Mouse (Mus musculus): ENCODE measurements around the gene Nos1ap.
A peak's percentile ranks its signal among the peaks of the same experiment; 100 is the strongest.

Gene Nos1ap

DNA sequence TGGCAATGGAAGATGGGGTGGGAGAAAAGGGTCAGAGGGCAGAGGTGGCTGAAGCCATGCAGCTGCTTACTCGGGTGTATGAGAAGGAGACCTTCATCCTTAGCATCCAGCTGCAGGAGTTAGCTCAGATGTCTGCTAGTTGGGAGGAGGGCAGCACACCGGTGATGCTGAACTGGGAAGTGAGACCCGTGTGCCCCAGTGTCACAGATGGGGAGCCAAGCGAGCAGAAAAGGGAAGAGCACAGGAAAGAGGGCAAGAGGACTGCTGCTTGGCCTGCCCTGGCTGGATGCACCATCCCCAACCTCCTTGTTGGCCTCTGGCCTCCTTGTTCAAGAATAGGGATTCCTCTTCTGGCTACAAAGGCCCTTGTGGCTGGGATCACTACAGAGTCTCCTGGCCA, 290.2 kb downstream of the Nos1ap start:
- DNase-seq (ENCODE audit: low read depth, low spot score): no peak

DNA sequence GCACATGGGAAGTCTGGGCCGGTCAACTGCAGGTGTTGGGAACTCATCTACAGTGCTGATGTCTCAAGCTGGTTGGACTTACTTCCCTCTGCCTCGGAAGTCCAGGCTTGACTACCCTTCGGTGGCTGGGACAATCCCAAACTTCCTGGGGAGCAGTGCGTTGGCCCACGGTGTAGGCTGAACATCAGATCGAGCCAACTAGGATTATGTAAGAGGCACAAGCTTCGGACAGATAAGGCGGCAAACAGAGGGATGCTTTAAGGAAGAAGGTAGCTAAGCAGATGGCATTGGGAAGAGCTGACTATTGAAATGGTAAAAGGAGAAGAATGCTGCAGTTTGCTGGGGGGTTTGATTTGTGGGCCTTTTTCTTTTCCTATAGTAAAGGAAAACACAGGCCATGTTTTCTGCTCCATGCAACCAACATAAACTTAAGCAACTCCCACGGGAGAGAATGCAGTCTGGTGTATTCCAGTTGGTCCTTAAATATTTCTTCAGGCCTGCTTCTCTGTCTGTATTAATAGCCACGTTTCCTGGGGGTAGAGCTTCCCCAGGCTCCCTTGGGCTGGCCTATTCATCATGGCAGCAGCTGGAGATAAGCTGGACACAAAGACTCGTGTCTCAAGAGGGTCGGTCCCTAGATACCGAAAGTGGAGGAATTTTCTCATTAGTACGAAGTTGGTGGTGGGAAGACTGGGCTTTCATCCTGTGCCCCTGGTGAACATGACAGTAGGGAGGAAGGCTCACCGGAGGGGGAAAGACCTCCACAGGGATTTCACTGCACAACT, 294.7 kb downstream of the Nos1ap start:
- no peak for DNase-seq (ENCODE audit: low read depth, low spot score)

DNA sequence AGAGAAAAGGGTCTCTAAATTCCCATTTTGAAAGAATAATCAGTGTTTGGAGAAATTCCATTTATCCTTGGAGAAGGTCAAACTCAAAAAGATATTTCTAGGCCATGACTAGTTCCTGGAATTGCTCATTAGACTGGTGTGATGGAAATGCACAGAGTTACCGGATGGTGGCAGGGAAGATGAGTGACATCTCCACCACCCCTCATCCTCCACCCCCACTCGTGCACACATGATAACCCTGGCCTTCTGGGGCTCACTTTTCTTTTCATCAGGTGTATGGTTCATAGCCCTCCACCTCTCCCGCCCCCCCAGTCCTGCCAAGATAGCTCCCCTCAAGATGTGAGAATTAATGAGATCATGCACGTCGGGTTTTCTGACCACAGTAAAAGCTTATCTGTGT, 296.4 kb downstream of the Nos1ap start:
- DNase-seq (ENCODE audit: low read depth, low spot score): no peak

DNA sequence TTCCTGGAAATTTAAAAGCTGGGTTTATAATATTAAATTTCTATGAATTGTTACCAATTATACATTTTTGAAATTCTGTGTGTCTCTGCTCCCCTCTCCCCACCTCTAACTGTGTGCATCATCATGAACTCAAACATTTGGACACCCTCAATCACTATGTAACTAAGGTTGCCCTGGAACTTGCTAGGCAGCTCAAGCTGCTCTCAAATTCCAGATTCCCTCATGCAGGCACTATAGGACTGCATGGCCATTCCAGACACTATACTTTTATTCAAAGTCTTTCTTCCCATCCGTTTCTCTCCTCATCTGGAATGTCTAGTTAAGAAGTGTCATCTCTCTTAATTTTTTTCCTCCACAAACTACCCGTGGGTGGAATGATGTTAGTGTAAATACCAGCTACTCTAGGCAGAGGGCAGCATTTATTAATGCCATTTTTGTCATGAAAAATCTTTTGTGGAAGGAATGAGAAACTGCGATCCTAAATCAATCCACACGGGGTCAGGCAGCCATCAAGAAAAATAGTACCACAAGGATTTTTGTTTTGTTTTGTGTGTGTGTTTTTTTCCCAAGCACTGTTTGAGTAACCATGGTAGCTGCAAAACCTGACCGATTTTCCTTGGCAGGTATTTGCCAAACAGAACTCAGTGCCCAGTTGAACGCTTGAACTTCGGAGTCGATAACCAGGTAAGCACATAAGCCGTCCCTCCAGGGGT, 297.3 kb downstream of the Nos1ap start:
- DNase-seq (ENCODE audit: low read depth, low spot score): no peak

DNA sequence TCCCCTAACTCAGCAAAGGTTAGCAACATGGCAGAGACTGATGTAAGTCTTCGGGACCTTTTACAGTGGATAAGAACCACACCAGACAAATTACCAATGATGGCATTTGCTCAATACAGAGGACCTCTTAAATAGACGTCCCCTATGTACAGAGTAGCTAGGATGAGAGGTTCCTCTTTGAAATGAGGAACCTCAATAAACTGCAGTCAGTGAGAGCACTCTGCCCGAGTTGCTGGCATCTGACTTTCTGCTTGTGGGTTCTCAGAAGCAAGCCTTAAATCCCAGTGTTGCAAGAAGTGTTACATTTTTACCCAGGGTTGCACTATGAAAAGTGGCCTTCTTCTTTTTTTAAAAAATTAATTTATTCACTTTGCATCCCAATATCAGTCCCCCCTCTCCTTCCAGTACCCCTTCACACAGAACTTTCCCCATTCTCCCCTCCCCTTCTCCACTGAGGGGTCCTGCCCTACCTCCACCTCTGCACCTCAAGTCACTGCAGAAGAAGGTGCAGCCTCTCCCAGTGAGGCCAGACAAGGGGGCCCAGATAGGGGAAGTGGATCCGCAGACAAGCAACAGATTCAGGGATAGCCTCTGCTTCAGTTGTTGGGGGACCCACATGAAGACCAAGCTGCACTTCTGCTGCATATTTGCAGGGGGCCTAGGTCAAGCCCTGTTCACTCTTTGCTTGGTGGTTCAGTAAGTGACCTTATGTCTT, 307.1 kb downstream of the Nos1ap start:
- no peak for DNase-seq (ENCODE audit: low read depth, low spot score)

DNA sequence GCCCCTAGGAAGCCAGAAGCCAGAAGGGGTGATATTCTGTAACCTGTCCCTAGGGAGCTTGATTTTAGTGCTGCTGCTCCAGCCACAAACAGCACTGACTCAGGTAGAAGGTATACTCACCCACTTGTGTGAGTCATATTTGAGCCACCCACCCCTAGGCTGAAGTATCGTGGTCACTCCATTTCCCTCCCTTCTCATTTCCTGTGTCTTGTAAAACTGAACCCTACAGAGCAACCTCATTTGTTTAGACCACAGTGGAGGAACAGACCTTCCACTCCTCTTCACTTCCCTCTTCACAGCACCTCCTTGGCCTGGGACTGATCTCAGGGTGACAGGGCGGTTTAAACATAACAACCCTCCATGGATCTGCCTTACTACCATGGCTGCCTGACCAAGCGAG, 312.6 kb downstream of the Nos1ap start, which contains the start of gene Sh2d1b1:
Sh2d1b1 (plus strand) TSS at position 305 of the 400 bp plus-strand sequence.
- no peak for DNase-seq (ENCODE audit: low read depth, low spot score)

DNA sequence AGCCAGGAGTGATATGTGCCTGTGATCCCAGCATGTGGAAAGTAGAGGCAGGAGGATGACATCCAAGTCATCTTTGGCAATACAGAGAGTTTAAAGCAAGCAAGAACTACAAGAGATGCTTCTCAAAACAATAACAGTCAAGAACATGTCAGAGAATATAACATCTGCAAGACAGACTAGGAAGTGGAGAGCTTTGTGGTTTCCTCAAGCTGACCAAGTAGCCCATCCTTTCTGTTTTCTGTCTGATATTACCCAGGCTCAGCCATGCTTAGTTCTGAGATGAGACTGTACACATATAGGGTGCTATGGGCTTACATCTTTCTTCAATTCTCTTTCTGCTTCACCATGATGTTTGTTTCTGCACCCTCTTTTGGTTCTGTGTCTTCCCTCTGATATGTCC, 316.4 kb downstream of the Nos1ap start:
- no peak for DNase-seq (ENCODE audit: low read depth, low spot score)

DNA sequence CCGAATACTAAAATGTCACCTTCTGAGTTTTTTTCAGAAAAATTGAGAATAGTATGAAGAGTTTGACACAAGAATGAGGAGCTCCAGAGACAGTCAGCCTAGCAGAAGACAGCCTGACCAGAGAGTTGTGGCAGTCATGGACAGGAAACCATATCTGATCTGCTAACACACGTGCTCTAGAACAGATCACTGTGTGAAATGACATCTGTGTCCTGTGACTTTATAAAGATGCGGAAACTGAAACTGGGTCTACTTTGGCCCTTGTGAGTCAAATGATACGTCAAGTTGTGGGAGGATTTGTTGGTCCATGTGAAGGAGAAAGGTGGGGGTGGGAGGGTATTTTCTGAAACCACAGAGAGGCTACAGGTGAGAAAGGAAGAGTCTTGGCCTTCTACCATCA, 319.0 kb downstream of the Nos1ap start:
- DNase-seq (ENCODE audit: low read depth, low spot score): no peak

DNA sequence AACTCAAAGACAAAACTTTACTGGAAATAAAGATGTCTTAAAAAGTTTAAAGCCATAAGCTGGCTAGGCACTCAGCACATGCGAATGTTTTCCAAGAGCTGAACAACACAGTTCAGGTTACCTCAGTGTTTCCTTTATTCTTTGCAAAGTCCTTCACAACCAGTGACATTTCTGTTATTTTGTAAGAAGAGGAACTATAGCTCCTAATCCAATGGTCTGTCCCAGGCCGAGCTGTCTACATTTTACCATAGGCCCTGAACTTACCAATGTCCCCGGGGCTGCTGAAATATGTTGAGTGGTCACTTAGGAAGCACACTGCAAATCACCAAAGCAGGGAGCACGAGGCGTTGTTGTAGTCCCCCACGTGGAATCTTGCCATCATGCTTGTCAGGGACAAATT, 319.4 kb downstream of the Nos1ap start:
- DNase-seq (ENCODE audit: low read depth, low spot score): no peak

DNA sequence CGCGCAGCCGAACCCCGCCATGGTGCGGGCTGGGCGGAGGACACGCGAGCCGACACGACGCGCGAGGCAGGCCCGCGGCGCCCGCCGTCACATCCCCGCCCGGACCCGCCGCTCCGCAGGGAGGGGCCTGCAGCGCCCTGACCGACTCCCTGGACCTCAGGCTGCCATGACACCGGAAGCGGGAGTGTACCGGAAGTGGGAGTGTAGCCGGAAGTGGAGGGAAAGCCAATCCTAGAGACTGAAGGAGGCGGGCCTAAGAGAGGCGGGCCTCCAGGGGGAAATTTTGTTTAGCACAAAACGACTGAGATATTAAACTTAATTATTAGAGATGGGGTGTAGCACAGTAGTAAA, 334.1 kb downstream of the Nos1ap start:
- DNase-seq (ENCODE audit: low read depth, low spot score): peak; percentile 86

DNA sequence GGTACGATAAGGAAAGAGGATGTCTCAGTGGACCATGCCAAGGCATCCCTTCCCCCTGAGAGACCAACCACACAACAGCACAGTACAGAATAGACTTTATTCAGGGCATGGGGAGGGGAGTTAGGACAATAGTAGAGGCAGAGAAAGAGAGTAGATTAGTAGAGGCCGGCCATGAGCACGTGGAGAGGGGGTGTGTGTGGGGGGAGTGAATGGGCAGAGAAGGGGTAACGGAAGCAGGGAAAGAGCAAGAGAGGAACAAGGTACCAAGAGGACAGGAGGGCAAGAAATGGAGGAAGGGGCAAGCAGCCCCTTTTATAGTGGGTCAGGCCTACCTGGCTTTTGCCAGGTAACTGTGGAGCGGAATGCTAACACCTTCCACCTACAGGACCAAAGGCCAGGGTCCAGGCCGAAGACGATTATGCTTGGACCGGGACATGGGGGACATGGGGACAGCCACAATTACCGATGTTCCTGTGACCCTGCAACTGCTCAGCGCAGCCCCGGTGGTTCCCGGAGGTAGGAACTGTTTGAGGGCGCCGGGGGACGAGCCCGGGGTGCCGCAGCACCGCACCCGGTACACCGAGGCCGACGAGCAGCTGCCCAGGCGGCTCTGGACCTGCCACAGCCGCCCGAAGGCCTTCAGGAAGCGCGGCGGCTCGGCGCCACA, 334.6 kb downstream of the Nos1ap start:
- no peak for DNase-seq (ENCODE audit: low read depth, low spot score)
